Comparison of ENCODE assay signal across 8 mouse cellular contexts in the genomic region with DNA sequence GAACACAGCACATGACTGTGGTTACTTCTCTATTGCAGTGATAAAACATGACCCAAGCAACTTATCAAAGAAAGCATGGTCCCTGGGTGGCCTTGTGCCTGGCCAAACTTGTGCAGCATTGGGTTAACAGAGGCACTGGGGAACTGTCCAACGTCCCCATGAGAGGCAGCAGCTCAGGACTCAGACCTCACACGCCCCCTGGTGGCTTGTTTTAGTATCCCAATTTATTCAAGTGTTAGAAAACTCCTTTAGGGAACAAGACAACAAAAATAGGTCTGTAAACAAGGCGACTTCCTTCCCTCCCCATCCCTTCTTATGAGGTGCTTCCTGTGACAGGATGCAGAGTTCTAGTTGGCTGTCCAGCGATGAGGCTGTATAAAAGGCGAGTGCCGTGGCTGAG. TPM values are rescaled to one million over a fixed set of nuclear protein-coding genes. Genes with fewer than 3 reads are reported as not detected.
A peak's percentile ranks its signal among the peaks of the same experiment; 100 is the strongest.
DNase-seq lines count a peak whose midpoint lies in the region; ATAC-seq and TF ChIP-seq lines count a peak whose summit lies in the region.

No protein-coding gene starts in this region.

- no peak overlapping the region for H3K4me2 ChIP-seq in hindbrain, postnatal 0 days (ENCODE audit: low read depth, low read length)
- H3K4me2 ChIP-seq in hindbrain, embryonic 13.5 days, result no peak overlapping the region

- no peaks in the 10 kb centered on the region for H3K27me3 ChIP-seq in hindbrain, postnatal 0 days (ENCODE audit: insufficient read depth, low read length)
- H3K27me3 ChIP-seq in hindbrain, embryonic 13.5 days, result no peaks in the 10 kb centered on the region

- H3K9me3 ChIP-seq in hindbrain, postnatal 0 days (ENCODE audit: low read length), result no peaks in the 10 kb centered on the region
- H3K9me3 ChIP-seq in hindbrain, embryonic 13.5 days, result no peaks in the 10 kb centered on the region

- peak; percentile 78 for TF ChIP-seq CTCF in hindbrain, postnatal 0 days (IDR thresholded peaks at IDR 0.05; ENCODE audit: low read depth)
- TF ChIP-seq CTCF in bone marrow macrophage, adult 2 months (IDR thresholded peaks at IDR 0.05; ENCODE audit: low read depth, low read length), result peak; percentile 80; the same call in 1 of the 2 replicates

- WGBS in hindbrain, postnatal 0 days, result 32% methylated on average over 6 of the region's 6 CpGs
- 34% methylated on average over 6 of the region's 6 CpGs for WGBS in hindbrain, embryonic 13.5 days

- DNase-seq in hindbrain, postnatal 0 days (ENCODE audit: low spot score), result peak; percentile 73
- DNase-seq in ES-CJ7 (ENCODE audit: low read depth, low spot score), result peak; percentile 77
- DNase-seq in frontal cortex, postnatal 25 days (ENCODE audit: low spot score in 2 of 2), result peak; percentile 28 to 40
- peak; percentile 49 for DNase-seq in layer of hippocampus, adult 9-11 months
- peak; percentile 54 for DNase-seq in thymus, postnatal 14 days

- no peak overlapping the region for H3K9ac ChIP-seq in hindbrain, postnatal 0 days (replicated peaks; ENCODE audit: low read length)
- no peak overlapping the region for H3K9ac ChIP-seq in hindbrain, embryonic 13.5 days

- ATAC-seq in hindbrain, postnatal 0 days, result no peak
- ATAC-seq in hindbrain, embryonic 13.5 days (ENCODE audit: low FRiP score), result no peak
- ATAC-seq in megakaryocyte progenitor cell, adult 5-6 weeks (replicated peaks; ENCODE audit: poor library complexity), result peak; percentile 93

- TF ChIP-seq POLR2A in bone marrow macrophage, adult 2 months (IDR thresholded peaks at IDR 0.05; ENCODE audit: borderline replicate concordance, low read depth, low read length), result no peak

- no peaks in the 10 kb centered on the region for H3K4me1 ChIP-seq in hindbrain, postnatal 0 days (ENCODE audit: insufficient read depth, low read length)
- H3K4me1 ChIP-seq in hindbrain, embryonic 13.5 days (replicated peaks), result no peaks in the 10 kb centered on the region
- H3K4me1 ChIP-seq in bone marrow macrophage, adult 2 months (ENCODE audit: control insufficient read depth, insufficient read depth, low read length), result no peaks in the 10 kb centered on the region

- no peak overlapping the region for H3K4me3 ChIP-seq in hindbrain, postnatal 0 days (ENCODE audit: low read length)
- no peak overlapping the region for H3K4me3 ChIP-seq in hindbrain, embryonic 13.5 days
- H3K4me3 ChIP-seq in bone marrow macrophage, adult 2 months (ENCODE audit: insufficient read depth, low read length), result no peak overlapping the region

- no peak overlapping the region for H3K27ac ChIP-seq in hindbrain, postnatal 0 days
- H3K27ac ChIP-seq in hindbrain, embryonic 13.5 days, result no peak overlapping the region
- no peak overlapping the region for H3K27ac ChIP-seq in bone marrow macrophage, adult 2 months (ENCODE audit: insufficient read depth, low read depth, low read length)

- peaks cover 14% of the 10 kb centered on the region for H3K36me3 ChIP-seq in hindbrain, postnatal 0 days (ENCODE audit: insufficient read depth, low read length)
- H3K36me3 ChIP-seq in hindbrain, embryonic 13.5 days, result peaks cover 26% of the 10 kb centered on the region

RNA-seq across cellular contexts. Expression of a gene that starts 8.7 kb away (rescaled TPM):
- 8.5 and 10.0 TPM in 2 replicates for total RNA-seq in hindbrain, postnatal 0 days (2014; rRNA removed)
- 7.4 and 8.6 TPM in 2 replicates for polyA plus RNA-seq in hindbrain, postnatal 0 days (2015; fragmentation: Nextera tagmentation; extraction: Ambion mirVana)
- polyA plus RNA-seq in hindbrain, embryonic 13.5 days (2015; fragmentation: Nextera tagmentation; extraction: Ambion mirVana), result 11.9 and 12.1 TPM in 2 replicates
- 49.7 and 66.8 TPM in 2 replicates for polyA plus RNA-seq in bone marrow macrophage, adult 2 months (2012; ENCODE audit: insufficient read depth, insufficient read length, missing spikeins)
- total RNA-seq in megakaryocyte progenitor cell, adult 5-6 weeks (2015), result 35.2 and 38.6 TPM in 2 replicates
- total RNA-seq in megakaryocyte progenitor cell, adult 5-6 weeks (2017), result 47.9 and 82.1 TPM in 2 replicates

RNA-seq across cellular contexts. Expression of a gene that starts 27.0 kb away (rescaled TPM):
- 16.7 and 18.6 TPM in 2 replicates for total RNA-seq in hindbrain, postnatal 0 days (2014; rRNA removed)
- polyA plus RNA-seq in hindbrain, postnatal 0 days (2015; fragmentation: Nextera tagmentation; extraction: Ambion mirVana), result 8.3 and 9.6 TPM in 2 replicates
- polyA plus RNA-seq in hindbrain, embryonic 13.5 days (2015; fragmentation: Nextera tagmentation; extraction: Ambion mirVana), result 12.7 and 14.9 TPM in 2 replicates
- not detected in 2 replicates for polyA plus RNA-seq in bone marrow macrophage, adult 2 months (2012; ENCODE audit: insufficient read depth, insufficient read length, missing spikeins)
- not detected in 2 replicates for total RNA-seq in megakaryocyte progenitor cell, adult 5-6 weeks (2015)
- total RNA-seq in megakaryocyte progenitor cell, adult 5-6 weeks (2017), result not detected in 2 replicates

RNA-seq across cellular contexts. Expression of a gene that starts 38.3 kb away (rescaled TPM):
- 44.4 and 53.7 TPM in 2 replicates for total RNA-seq in hindbrain, postnatal 0 days (2014; rRNA removed)
- polyA plus RNA-seq in hindbrain, postnatal 0 days (2015; fragmentation: Nextera tagmentation; extraction: Ambion mirVana), result 38.9 and 40.6 TPM in 2 replicates
- polyA plus RNA-seq in hindbrain, embryonic 13.5 days (2015; fragmentation: Nextera tagmentation; extraction: Ambion mirVana), result 36.2 and 38.1 TPM in 2 replicates
- 26.9 and 28.0 TPM in 2 replicates for polyA plus RNA-seq in bone marrow macrophage, adult 2 months (2012; ENCODE audit: insufficient read depth, insufficient read length, missing spikeins)
- 22.5 and 22.8 TPM in 2 replicates for total RNA-seq in megakaryocyte progenitor cell, adult 5-6 weeks (2015)
- total RNA-seq in megakaryocyte progenitor cell, adult 5-6 weeks (2017), result 20.1 and 20.3 TPM in 2 replicates

RNA-seq across cellular contexts. Expression of a gene that starts 48.2 kb away (rescaled TPM):
- 0.21 and 0.29 TPM in 2 replicates for total RNA-seq in hindbrain, postnatal 0 days (2014; rRNA removed)
- 0.09 and 0.18 TPM in 2 replicates for polyA plus RNA-seq in hindbrain, postnatal 0 days (2015; fragmentation: Nextera tagmentation; extraction: Ambion mirVana)
- 0.66 and 0.76 TPM in 2 replicates for polyA plus RNA-seq in hindbrain, embryonic 13.5 days (2015; fragmentation: Nextera tagmentation; extraction: Ambion mirVana)
- polyA plus RNA-seq in bone marrow macrophage, adult 2 months (2012; ENCODE audit: insufficient read depth, insufficient read length, missing spikeins), result not detected in 2 replicates
- not detected in 2 replicates for total RNA-seq in megakaryocyte progenitor cell, adult 5-6 weeks (2015)
- not detected in 2 replicates for total RNA-seq in megakaryocyte progenitor cell, adult 5-6 weeks (2017)
